Mouse (Mus musculus): ENCODE results near the gene Cdh12. TPM values are rescaled to one million over a fixed set of nuclear protein-coding genes. Genes with fewer than 3 reads are reported as not detected.
A peak's percentile ranks its signal among the peaks of the same experiment; 100 is the strongest.

The Cdh12 gene
- polyA plus RNA-seq, 2 experiments = 0.16 to 0.29 TPM

DNA sequence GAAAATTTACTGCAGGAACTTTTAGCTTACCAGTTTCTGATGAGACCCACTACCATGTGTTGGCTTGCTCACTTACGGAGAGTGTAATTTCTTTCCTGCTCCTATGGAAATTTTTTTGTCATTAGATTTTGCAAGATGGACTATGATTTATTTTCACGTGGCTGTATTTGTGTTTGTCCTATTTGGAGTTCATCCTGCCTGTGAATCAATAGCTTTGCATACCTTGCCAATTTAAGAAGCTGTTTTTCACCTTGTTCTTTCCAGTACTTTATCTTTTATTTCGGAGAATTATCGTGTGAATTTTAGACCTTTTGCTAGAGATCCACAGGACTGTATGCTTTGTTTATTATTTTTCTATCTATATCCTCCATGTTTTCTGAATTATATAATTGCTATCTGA, 551.5 kb downstream of the Cdh12 start:
- no peak overlapping the region for H3K9ac ChIP-seq (ENCODE audit: low read depth, low read length, severe bottlenecking)
- TF ChIP-seq POLR2A (IDR thresholded peaks at IDR 0.05; ENCODE audit: borderline replicate concordance, extremely low read depth, insufficient read depth, insufficient read length) = no peak
- no peak overlapping the region for H3K4me2 ChIP-seq (replicated peaks; ENCODE audit: low read depth, low read length, severe bottlenecking)
- H3K36me3 ChIP-seq (ENCODE audit: control insufficient read depth, insufficient read depth, low read length) = no peaks in the 10 kb centered on the region
- H3K4me1 ChIP-seq (ENCODE audit: control insufficient read depth, insufficient read depth, low read length) = no peaks in the 10 kb centered on the region
- no peaks in the 10 kb centered on the region for H3K9me3 ChIP-seq (ENCODE audit: control insufficient read depth, low read length)
- ATAC-seq (ENCODE audit: low FRiP score, low read depth) (no peak), DNase-seq (ENCODE audit: low spot score) (no peak)
- 83% methylated on average over 4 of the region's 4 CpGs for WGBS
- no peaks in the 10 kb centered on the region for H3K27me3 ChIP-seq (ENCODE audit: control insufficient read depth, insufficient read depth, low read length)
- no peak overlapping the region for H3K4me3 ChIP-seq (replicated peaks; ENCODE audit: low read length)
- H3K27ac ChIP-seq (replicated peaks; ENCODE audit: low read depth, low read length) = no peak overlapping the region

DNA sequence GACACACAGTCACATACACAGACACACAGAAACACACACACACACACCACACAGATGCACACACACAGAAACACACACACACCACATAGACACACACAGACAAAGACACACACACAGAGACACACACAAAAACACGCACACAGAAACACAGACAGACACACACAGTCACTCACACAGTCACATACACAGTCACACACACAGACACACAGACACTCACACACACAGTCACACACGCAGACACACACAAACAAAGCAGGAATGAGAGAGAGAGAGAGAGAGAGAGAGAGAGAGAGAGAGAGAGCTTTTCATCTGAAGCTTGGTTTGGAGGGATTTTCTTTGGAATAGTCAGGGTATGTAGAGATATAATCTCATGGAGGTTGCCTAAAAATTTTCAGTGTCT, 558.9 kb downstream of the Cdh12 start:
- Histone ChIP-seq H3K27me3 (ENCODE audit: control insufficient read depth, insufficient read depth, low read length) (no peaks in the 10 kb centered on the region), H3K9ac (ENCODE audit: low read depth, low read length, severe bottlenecking) (no peak overlapping the region), H3K27ac (replicated peaks; ENCODE audit: low read depth, low read length) (no peak overlapping the region), H3K9me3 (ENCODE audit: control insufficient read depth, low read length) (no peaks in the 10 kb centered on the region), H3K36me3 (ENCODE audit: control insufficient read depth, insufficient read depth, low read length) (no peaks in the 10 kb centered on the region), H3K4me2 (replicated peaks; ENCODE audit: low read depth, low read length, severe bottlenecking) (no peak overlapping the region), H3K4me1 (ENCODE audit: control insufficient read depth, insufficient read depth, low read length) (no peaks in the 10 kb centered on the region), H3K4me3 (replicated peaks; ENCODE audit: low read length) (no peak overlapping the region)
- no peak for DNase-seq (ENCODE audit: low spot score)
- WGBS = 91% methylated on average over 2 of the region's 2 CpGs
- no peak for TF ChIP-seq POLR2A (IDR thresholded peaks at IDR 0.05; ENCODE audit: borderline replicate concordance, extremely low read depth, insufficient read depth, insufficient read length)
- ATAC-seq (ENCODE audit: low FRiP score, low read depth) = no peak

DNA sequence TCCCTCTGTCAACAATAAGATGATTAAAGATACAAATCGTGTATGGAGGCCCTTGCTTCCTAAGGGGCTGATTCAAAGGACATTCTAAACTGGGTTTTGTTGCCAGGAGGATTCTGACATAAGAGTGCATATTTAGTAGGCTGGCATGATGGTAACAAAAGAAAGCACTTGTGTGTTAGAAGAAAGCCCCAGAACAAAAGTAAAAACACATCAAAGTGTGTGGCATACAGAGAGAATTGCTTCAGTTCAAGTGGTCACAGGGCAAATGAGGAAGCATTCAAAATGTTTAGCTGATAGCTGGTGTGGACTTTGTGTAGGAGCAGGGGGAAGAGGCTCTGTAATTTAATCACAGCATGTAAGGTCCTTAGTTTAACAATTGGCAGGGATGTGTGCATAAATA, 559.4 kb downstream of the Cdh12 start:
- no peak overlapping the region for H3K4me2 ChIP-seq (replicated peaks; ENCODE audit: low read depth, low read length, severe bottlenecking)
- no peaks in the 10 kb centered on the region for H3K27me3 ChIP-seq (ENCODE audit: control insufficient read depth, insufficient read depth, low read length)
- H3K4me1 ChIP-seq (ENCODE audit: control insufficient read depth, insufficient read depth, low read length) = no peaks in the 10 kb centered on the region
- no peak for DNase-seq (ENCODE audit: low spot score)
- 59% methylated on average over 1 of the region's 1 CpGs for WGBS
- TF ChIP-seq POLR2A (IDR thresholded peaks at IDR 0.05; ENCODE audit: borderline replicate concordance, extremely low read depth, insufficient read depth, insufficient read length) = no peak
- H3K27ac ChIP-seq (replicated peaks; ENCODE audit: low read depth, low read length) = no peak overlapping the region
- no peak overlapping the region for H3K9ac ChIP-seq (ENCODE audit: low read depth, low read length, severe bottlenecking)
- no peaks in the 10 kb centered on the region for H3K9me3 ChIP-seq (ENCODE audit: control insufficient read depth, low read length)
- H3K4me3 ChIP-seq (replicated peaks; ENCODE audit: low read length) = no peak overlapping the region
- no peak for ATAC-seq (ENCODE audit: low FRiP score, low read depth)
- no peaks in the 10 kb centered on the region for H3K36me3 ChIP-seq (ENCODE audit: control insufficient read depth, insufficient read depth, low read length)

DNA sequence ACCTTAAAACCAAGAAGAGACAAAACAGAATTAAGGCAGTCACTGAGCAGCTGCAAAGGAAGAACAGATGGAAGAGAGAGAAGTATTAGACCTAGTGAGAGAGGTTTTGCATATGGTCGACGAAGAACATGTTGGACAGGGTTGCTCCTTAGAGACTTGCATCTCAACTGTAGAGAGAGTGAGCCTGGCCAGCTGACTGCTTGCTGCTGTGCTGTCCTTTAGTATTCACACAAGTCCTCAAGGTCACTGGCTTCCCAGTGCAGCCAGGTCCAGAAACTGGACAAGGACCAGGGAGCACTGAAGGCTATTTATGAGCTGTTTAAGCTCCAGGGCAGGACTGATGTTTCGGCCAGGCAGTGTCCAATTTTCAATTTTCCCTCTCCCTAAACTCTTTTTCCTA, 559.9 kb downstream of the Cdh12 start:
- DNase-seq (ENCODE audit: low spot score) (peak; percentile 36), ATAC-seq (ENCODE audit: low FRiP score, low read depth) (peak; percentile 67)
- no peak for TF ChIP-seq POLR2A (IDR thresholded peaks at IDR 0.05; ENCODE audit: borderline replicate concordance, extremely low read depth, insufficient read depth, insufficient read length)
- Histone ChIP-seq H3K27ac (replicated peaks; ENCODE audit: low read depth, low read length) (no peak overlapping the region), H3K4me1 (ENCODE audit: control insufficient read depth, insufficient read depth, low read length) (no peaks in the 10 kb centered on the region), H3K4me3 (replicated peaks; ENCODE audit: low read length) (no peak overlapping the region), H3K9ac (ENCODE audit: low read depth, low read length, severe bottlenecking) (no peak overlapping the region), H3K36me3 (ENCODE audit: control insufficient read depth, insufficient read depth, low read length) (no peaks in the 10 kb centered on the region), H3K27me3 (ENCODE audit: control insufficient read depth, insufficient read depth, low read length) (no peaks in the 10 kb centered on the region), H3K4me2 (replicated peaks; ENCODE audit: low read depth, low read length, severe bottlenecking) (no peak overlapping the region), H3K9me3 (ENCODE audit: control insufficient read depth, low read length) (no peaks in the 10 kb centered on the region)
- WGBS = 59% methylated on average over 3 of the region's 3 CpGs

DNA sequence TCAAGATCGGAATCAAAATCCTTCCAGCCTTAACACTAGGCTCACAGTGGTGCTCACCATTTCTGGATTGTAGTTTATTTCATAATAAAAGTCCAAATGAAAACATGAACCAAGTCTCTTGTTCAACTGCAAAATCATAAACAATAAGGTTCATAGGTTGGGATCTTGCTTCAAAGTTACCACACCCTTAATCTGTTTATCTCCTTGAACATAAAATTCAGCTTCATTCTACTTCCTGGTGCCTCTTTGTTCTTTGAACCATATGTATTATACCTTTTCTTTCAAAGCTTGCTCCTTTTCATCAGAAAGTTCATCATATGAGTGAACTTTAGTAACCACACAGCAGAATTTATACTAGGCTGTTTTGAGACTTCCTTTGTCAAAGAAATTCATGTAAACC, 614.6 kb downstream of the Cdh12 start:
- TF ChIP-seq POLR2A (IDR thresholded peaks at IDR 0.05; ENCODE audit: borderline replicate concordance, extremely low read depth, insufficient read depth, insufficient read length) = no peak
- Histone ChIP-seq H3K27me3 (ENCODE audit: control insufficient read depth, insufficient read depth, low read length) (no peaks in the 10 kb centered on the region), H3K4me1 (ENCODE audit: control insufficient read depth, insufficient read depth, low read length) (no peaks in the 10 kb centered on the region), H3K4me3 (replicated peaks; ENCODE audit: low read length) (no peak overlapping the region), H3K4me2 (replicated peaks; ENCODE audit: low read depth, low read length, severe bottlenecking) (no peak overlapping the region), H3K9me3 (ENCODE audit: control insufficient read depth, low read length) (no peaks in the 10 kb centered on the region), H3K27ac (replicated peaks; ENCODE audit: low read depth, low read length) (no peak overlapping the region), H3K9ac (ENCODE audit: low read depth, low read length, severe bottlenecking) (no peak overlapping the region), H3K36me3 (ENCODE audit: control insufficient read depth, insufficient read depth, low read length) (no peaks in the 10 kb centered on the region)
- 29% methylated on average over 1 of the region's 1 CpGs for WGBS
- no peak for DNase-seq (ENCODE audit: low spot score)
- no peak for ATAC-seq (ENCODE audit: low FRiP score, low read depth)

DNA sequence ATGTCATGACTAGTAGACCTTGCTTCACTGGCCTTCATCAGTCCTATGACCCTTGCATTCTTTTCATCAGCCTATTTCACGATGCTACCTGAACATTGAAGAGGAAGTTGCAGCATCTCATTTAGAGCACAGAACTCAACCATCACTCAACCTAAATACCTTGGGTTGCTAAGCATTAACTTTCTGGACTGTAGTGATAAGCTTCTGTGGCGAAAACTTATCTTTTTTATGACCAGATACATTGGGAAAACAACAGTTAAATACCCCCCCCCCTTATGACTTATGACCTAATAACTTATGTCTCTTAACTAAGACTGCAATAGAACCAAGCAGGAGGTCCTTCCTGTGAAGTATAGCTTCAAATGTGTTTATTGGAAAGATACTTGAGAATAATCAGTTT, 620.2 kb downstream of the Cdh12 start:
- TF ChIP-seq POLR2A (IDR thresholded peaks at IDR 0.05; ENCODE audit: borderline replicate concordance, extremely low read depth, insufficient read depth, insufficient read length) = no peak
- DNase-seq (ENCODE audit: low spot score) = no peak

More for the DNA sequence above, 620.2 kb downstream of the Cdh12 start:
- 81% methylated on average over 2 of the region's 2 CpGs for WGBS
- Histone ChIP-seq H3K36me3 (ENCODE audit: control insufficient read depth, insufficient read depth, low read length) (no peaks in the 10 kb centered on the region), H3K4me2 (replicated peaks; ENCODE audit: low read depth, low read length, severe bottlenecking) (no peak overlapping the region), H3K27ac (replicated peaks; ENCODE audit: low read depth, low read length) (no peak overlapping the region), H3K9ac (ENCODE audit: low read depth, low read length, severe bottlenecking) (no peak overlapping the region), H3K4me1 (ENCODE audit: control insufficient read depth, insufficient read depth, low read length) (no peaks in the 10 kb centered on the region), H3K9me3 (ENCODE audit: control insufficient read depth, low read length) (no peaks in the 10 kb centered on the region), H3K4me3 (replicated peaks; ENCODE audit: low read length) (no peak overlapping the region), H3K27me3 (ENCODE audit: control insufficient read depth, insufficient read depth, low read length) (no peaks in the 10 kb centered on the region)
- ATAC-seq (ENCODE audit: low FRiP score, low read depth) = no peak

Data from limb, embryonic 14.5 days (tissue).